Mouse (Mus musculus) kidney, adult 2 months (tissue): Measurements from ENCODE around the gene Akap2.

ENCODE experiments used
- CTCF ChIP-seq: fragments of 200-500 bp; conservative IDR thresholded peaks from 2 replicates; pipeline ENCODE4 v1.5.1; 2011; ENCODE audit warnings: low read depth, mild to moderate bottlenecking, control low read depth, low read length, moderate library complexity, mixed read lengths; ENCODE audit not compliant: insufficient read depth, insufficient read length
- POLR2A ChIP-seq: fragments of 200-500 bp; IDR thresholded peaks from one replicate; pipeline ENCODE4 v1.6.1; 2011; ENCODE audit warnings: low read depth, low read length, control low read depth

- TF ChIP-seq CTCF = no peak
- TF ChIP-seq POLR2A = no peak
These were observed 213.2 kb downstream of the Akap2 start for GRCm38 (mm10) chr4:57930559-57931170.
